Mouse (Mus musculus): ENCODE data around the gene Olfr1095.

Gene Olfr1095

DNA sequence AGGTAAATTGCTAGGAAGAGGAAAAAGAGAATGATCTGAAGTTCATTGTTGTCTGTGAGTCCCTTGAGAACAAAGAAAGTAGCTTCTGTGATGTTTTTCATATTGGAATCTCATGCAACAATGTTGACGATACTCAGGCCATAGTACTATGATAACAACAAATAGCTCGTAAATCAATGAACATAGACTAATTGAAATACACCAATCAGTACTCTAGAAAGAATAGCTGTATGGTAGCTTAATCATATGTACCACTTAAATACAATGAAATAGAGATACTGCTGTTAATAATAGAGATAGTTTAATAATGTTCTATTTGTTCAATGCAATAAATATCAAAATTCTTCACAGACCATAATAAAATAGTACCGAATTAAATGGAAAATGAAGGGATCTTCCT is at the start of gene Olfr1095:
Olfr1095 (minus strand) TSS at position 101 of the 400 bp plus-strand sequence.
- no peak for DNase-seq (ENCODE audit: low spot score)

DNA sequence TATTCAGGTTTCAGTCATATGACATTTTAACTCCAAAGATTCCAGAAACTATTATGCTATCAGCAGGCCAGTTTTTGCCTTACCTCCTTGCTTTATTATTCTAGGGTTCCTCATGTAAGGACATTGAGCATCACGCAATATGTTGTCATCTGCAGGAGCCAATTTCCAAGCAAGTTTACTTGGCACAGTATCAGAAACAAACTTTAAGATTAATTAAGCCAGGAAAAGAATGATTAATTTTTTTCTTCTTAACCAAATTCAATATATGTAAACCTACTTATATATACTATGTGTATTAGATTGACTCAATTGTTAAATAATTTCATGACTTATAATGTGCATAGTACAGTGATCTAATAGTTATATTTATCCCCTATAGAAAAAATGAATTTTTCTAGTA is 40.6 kb upstream of the Olfr1095 start, which contains the start of gene Olfr1097:
Olfr1097 (minus strand) TSS at position 101 of the 400 bp plus-strand sequence.
- no peak for DNase-seq (ENCODE audit: low spot score)

GRCm38 (mm10) chr2:86874702-86875101 is 23.2 kb upstream of the Olfr1095 start, which contains the start of gene Gm13723:
Gm13723 (minus strand) TSS chr2:86874802.
- no peak for DNase-seq (ENCODE audit: low spot score)

GRCm38 (mm10) chr2:86824363-86824762 is 27.1 kb downstream of the Olfr1095 start, which contains the start of gene Olfr1094:
Olfr1094 (plus strand) TSS chr2:86824663.
- DNase-seq (ENCODE audit: low spot score): no peak

- DNase-seq (ENCODE audit: low spot score): no peak
Observed at GRCm38 (mm10) chr2:86809918-86810317, 41.6 kb downstream of the Olfr1095 start, which contains the start of gene Olfr141. Olfr141 (minus strand) TSS chr2:86810018.
